Mouse (Mus musculus) right cerebral cortex, postnatal 10 days (tissue): ENCODE data around the gene Elk3.
A peak's percentile ranks its signal among the peaks of the same experiment; 100 is the strongest.

Source experiments
- DNase-seq, 2 experiments: peaks; one replicate each; pipeline ENCODE4 v3.0.0; 2021; ENCODE audit warnings: low spot score in 2 of 2

The Elk3 gene

GRCm38 (mm10) chr10:93269744-93270143, 41.2 kb downstream of the Elk3 start:
- DNase-seq, result no peak

GRCm38 (mm10) chr10:93268339-93268738, 42.6 kb downstream of the Elk3 start:
- DNase-seq, result no peak

GRCm38 (mm10) chr10:93267509-93267908, 43.4 kb downstream of the Elk3 start:
- DNase-seq, result no peak

- DNase-seq, result no peak
Measured at GRCm38 (mm10) chr10:93266521-93266920, 44.4 kb downstream of the Elk3 start.

GRCm38 (mm10) chr10:93265833-93266232, 45.1 kb downstream of the Elk3 start:
- no peak for DNase-seq

GRCm38 (mm10) chr10:93264001-93264400, 46.9 kb downstream of the Elk3 start:
- peak in 1 of 2 experiments; percentile 36 for DNase-seq

DNA sequence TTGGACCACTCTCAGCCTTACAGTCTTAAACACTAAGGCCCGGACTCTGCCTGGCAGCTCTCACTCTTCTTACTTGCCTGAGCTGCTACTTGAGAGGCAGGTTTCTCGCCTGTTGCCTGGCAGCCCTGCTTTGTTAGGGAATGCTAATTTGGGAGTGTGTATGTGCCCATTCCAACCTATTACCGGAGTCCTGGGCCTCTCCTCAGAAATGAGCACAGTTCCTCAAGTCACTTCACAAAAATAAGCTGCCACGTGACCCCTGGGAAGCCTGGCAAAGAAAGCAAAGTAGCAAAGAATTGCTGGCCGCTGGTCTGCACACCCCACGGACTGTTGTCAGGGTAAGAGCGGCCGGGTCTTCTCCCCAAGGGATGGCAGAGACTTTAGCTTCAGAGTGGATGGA, 47.5 kb downstream of the Elk3 start:
- DNase-seq, result peak; percentile 71 to 84

DNA sequence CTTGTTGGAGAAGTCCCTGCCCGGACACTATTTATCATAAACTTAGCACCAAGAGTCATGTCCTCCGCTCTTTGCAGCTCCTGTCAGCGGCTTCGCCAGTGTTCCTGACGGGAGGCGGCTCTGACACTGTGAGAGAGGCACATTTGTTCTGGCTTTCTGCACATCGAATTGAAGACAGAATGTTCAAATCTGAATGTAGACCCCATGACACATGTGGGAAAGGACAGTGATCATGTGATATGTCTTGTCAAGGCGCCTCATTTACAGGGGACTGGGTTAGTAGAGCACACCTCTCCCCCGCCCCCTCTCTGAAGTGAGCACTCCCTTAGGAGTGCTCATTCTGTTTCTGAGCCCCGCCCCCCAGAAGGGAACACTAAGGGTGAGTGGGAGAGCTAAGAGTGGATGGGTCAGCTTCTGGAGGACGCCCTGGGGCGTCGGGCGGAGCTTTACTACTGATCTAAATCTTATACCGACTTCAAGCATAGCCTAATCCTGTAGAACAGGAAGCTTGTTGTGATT, 48.9 kb downstream of the Elk3 start:
- no peak for DNase-seq

GRCm38 (mm10) chr10:93261132-93261980, 49.6 kb downstream of the Elk3 start:
- peak; percentile 78 to 83 for DNase-seq

- DNase-seq, result no peak
Measured at GRCm38 (mm10) chr10:93259826-93260225, 51.1 kb downstream of the Elk3 start.

GRCm38 (mm10) chr10:93255294-93255693, 55.6 kb downstream of the Elk3 start:
- DNase-seq, result peak; percentile 78 to 82

DNA sequence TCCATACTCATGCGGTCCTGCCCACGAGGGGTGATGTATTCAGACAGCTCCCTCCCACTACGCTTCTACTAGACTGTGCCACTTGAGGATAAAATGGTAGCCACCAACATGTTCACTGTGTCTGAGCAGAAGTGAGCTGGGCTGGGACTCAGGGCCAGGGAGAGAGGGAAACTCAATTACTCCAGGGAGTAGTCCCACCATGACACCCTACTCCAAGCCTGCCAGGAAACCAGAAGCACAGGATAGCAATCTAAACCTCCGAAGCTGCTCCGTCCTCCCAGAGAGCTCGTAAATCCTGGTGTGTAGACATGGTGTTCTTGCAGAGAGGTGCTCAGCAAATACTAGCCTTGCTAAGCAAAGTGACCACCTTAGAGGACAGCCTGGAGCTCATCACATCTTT, 57.8 kb downstream of the Elk3 start:
- no peak for DNase-seq

DNA sequence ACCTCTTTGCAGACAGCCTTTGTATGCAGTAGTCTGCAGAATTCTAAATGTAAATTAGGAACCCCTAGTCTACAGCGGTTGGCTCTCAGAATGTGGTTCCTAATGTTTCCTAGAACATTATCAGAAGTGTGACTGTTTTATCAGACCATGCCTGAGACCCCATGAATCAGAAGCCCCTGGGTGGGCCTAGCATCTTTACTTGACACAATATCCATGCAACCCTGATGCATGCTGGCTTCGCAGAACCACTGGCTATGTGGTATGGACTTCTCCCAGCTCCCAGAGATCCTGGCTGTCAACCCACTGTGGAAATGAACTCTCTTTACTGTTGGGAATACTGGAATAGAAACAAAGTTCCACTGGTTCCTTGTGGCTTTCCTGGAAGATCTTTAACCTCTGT, 58.3 kb downstream of the Elk3 start:
- no peak for DNase-seq

DNA sequence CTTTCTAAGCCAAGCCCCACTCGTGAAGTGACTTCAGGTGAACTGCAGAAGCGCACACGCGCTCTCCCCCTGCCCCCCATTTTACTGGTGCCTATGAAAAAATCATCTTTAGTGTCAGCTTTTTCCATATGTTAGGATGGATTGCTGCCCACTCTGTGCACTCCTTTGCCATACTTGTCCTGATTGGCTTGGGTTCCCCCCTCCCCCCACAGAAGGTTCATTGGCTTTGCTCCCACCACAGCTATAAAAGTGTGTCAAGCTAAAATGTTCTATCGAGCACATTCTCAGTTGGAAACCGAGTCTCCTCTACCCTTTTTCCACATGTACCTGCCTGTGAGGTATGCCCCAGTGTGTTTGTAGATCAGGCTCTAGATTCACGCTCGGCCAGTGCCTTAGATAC, 59.5 kb downstream of the Elk3 start:
- DNase-seq, result peak in 1 of 2 experiments; percentile 52

GRCm38 (mm10) chr10:93250436-93251317, 60.3 kb downstream of the Elk3 start:
- peak in 1 of 2 experiments; percentile 29 for DNase-seq

DNA sequence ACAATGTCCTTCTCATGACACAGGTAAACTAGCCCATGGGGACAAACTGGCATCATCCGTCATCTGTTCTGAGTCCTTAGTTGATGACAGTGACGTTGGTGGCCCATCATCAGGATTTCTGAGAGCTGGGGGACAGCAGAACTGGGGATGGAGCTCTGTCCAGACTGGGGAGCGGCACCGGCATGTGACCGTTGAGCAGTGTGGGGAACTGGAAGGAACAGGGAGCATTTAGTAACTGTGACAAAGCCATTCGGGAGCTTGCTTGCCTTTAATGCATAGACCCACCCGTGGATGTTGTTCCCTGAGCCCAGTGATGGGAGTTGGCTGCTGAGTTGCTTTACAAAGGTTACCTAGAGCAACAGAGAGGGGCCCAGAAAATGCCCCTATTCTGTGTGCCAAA, 61.0 kb downstream of the Elk3 start:
- peak in 1 of 2 experiments; percentile 26 for DNase-seq

DNA sequence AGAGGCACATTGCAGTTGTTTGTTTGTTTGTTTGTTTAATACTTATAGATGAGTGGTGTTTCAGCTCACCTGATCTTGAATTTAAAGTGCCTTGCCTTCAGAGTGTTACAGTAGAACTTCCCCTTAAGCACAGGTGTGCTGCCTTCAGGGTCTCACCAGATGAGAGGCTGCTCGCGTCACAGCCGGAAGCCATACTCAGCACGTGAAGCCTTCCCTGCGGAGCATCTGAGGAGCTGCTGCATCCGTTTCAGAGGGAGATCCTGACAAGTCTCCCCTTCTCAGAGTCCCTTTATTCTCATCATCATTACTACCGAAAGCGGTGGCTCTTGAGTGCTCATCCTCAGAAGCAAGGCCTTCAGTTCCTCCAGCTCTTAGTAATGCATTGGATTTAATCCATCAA, 62.5 kb downstream of the Elk3 start:
- DNase-seq, result peak in 1 of 2 experiments; percentile 39

- DNase-seq, result peak in 1 of 2 experiments; percentile 35
Measured at GRCm38 (mm10) chr10:93247902-93248301, 63.0 kb downstream of the Elk3 start.

GRCm38 (mm10) chr10:93247422-93247821, 63.5 kb downstream of the Elk3 start:
- peak in 1 of 2 experiments; percentile 28 for DNase-seq

DNA sequence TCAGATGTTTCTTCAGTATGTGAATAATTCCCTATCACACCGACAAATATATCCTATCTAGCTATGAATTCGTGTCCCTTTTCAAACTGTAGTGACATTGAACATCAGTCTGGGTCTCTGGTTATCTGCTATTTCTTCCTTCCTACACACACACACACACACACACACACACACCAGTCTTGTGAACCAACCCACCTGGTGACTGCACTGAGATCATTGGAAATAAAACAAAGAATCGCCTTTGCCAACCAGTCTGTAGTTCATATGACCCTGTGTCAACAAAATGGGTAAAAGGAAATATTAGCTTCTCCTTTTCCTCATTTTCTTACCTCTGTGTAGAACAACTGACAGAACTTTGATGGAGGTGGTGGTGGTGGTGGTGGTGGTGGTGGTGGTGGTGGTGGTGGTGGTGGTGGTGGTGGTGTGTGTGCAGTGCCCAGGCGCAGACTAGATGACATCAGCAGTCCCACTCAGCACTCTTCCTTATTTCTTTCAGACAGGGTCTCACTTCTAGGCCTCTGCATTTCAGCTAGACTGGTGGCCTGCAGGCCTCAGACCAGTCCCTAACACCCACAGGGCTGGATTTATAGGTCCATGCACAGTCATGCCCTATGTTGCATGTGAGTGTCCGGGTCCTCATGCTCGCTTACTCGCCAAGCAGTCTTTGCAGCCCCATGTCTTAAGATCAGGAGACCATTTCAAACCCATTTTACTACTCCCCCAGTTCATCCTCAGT, 64.6 kb downstream of the Elk3 start:
- peak in 1 of 2 experiments; percentile 25 for DNase-seq

GRCm38 (mm10) chr10:93244209-93244705, 66.7 kb downstream of the Elk3 start:
- DNase-seq, result peak in 1 of 2 experiments; percentile 21
